Mouse (Mus musculus): ENCODE measurements around the gene Chrm2. TPM values are rescaled to one million over a fixed set of nuclear protein-coding genes. Genes with fewer than 3 reads are reported as not detected.

Gene Chrm2
- total and polyA plus RNA-seq, 3 experiments = not detected

GRCm38 (mm10) chr6:36517242-36517641, 129.4 kb downstream of the Chrm2 start:
- H3K36me3 ChIP-seq (ENCODE audit: control insufficient read depth in 1 of 2, insufficient read depth in 2 of 2, low read length in 2 of 2) = no peaks in the 10 kb centered on the region
- no peak overlapping the region for H3K4me3 ChIP-seq (ENCODE audit: control insufficient read depth in 1 of 2, insufficient read depth in 1 of 2, low read depth in 2 of 2, low read length in 2 of 2)
- TF ChIP-seq JUND (IDR thresholded peaks at IDR 0.05; ENCODE audit: low read depth, low read length) (no peak), SIN3A (IDR thresholded peaks at IDR 0.05; ENCODE audit: low read length) (no peak), ZKSCAN1 (IDR thresholded peaks at IDR 0.05; ENCODE audit: low read depth, low read length) (no peak), CHD2 (IDR thresholded peaks at IDR 0.05; ENCODE audit: low read length) (no peak), POLR2AphosphoS5 (IDR thresholded peaks at IDR 0.05; ENCODE audit: borderline replicate concordance, low read depth, low read length) (no peak), USF2 (IDR thresholded peaks at IDR 0.05; ENCODE audit: borderline replicate concordance in 1 of 2, insufficient read depth in 1 of 2, low read depth in 1 of 2, low read length in 2 of 2) (no peak), MXI1 (IDR thresholded peaks at IDR 0.05; ENCODE audit: low read depth, low read length) (no peak)
- no peaks in the 10 kb centered on the region for H3K79me2 ChIP-seq (ENCODE audit: control insufficient read depth, insufficient read depth, low read length, poor library complexity)
- no peaks in the 10 kb centered on the region for H3K9me3 ChIP-seq (replicated peaks; ENCODE audit: insufficient read depth, low read length)
- H3K27me3 ChIP-seq (ENCODE audit: control insufficient read depth in 1 of 2, insufficient read depth in 2 of 2, low read length in 2 of 2) = no peaks in the 10 kb centered on the region
- no peak for DNase-seq (ENCODE audit: low read depth, low spot score)
- no peaks in the 10 kb centered on the region for H3K4me1 ChIP-seq (ENCODE audit: control insufficient read depth in 1 of 2, insufficient read depth in 2 of 2, low read length in 2 of 2)
- no peak overlapping the region for H3K27ac ChIP-seq (ENCODE audit: control insufficient read depth, low read depth, low read length)
- no peak overlapping the region for H3K9ac ChIP-seq (ENCODE audit: control insufficient read depth, low read depth, low read length, poor library complexity, severe bottlenecking)

- H3K4me3 ChIP-seq (ENCODE audit: control insufficient read depth in 1 of 2, insufficient read depth in 1 of 2, low read depth in 2 of 2, low read length in 2 of 2) = no peak overlapping the region
- no peaks in the 10 kb centered on the region for H3K27me3 ChIP-seq (ENCODE audit: control insufficient read depth in 1 of 2, insufficient read depth in 2 of 2, low read length in 2 of 2)
- no peaks in the 10 kb centered on the region for H3K79me2 ChIP-seq (ENCODE audit: control insufficient read depth, insufficient read depth, low read length, poor library complexity)
- TF ChIP-seq USF1 (IDR thresholded peaks at IDR 0.05; ENCODE audit: low read depth, low read length) (no peak), E2F4 (IDR thresholded peaks at IDR 0.05; ENCODE audit: borderline replicate concordance, low read depth, low read length) (no peak), MYB (IDR thresholded peaks at IDR 0.05; ENCODE audit: low read depth, low read length) (no peak), KAT2A (conservative IDR thresholded peaks at IDR 0.05; ENCODE audit: low read depth, low read length) (no peak), NELFE (IDR thresholded peaks at IDR 0.05; ENCODE audit: low read depth, low read length) (no peak), ZNF384 (IDR thresholded peaks at IDR 0.05; ENCODE audit: low read depth, low read length) (no peak), POLR2AphosphoS2 (IDR thresholded peaks at IDR 0.05; ENCODE audit: low read length) (no peak), ZKSCAN1 (IDR thresholded peaks at IDR 0.05; ENCODE audit: low read depth, low read length) (no peak), ETS1 (IDR thresholded peaks at IDR 0.05; ENCODE audit: low read depth, low read length) (no peak)
- no peaks in the 10 kb centered on the region for H3K4me1 ChIP-seq (ENCODE audit: control insufficient read depth in 1 of 2, insufficient read depth in 2 of 2, low read length in 2 of 2)
- no peak overlapping the region for H3K9ac ChIP-seq (ENCODE audit: control insufficient read depth, low read depth, low read length, poor library complexity, severe bottlenecking)
- DNase-seq (ENCODE audit: low read depth, low spot score) = no peak
- H3K27ac ChIP-seq (ENCODE audit: control insufficient read depth, low read depth, low read length) = no peak overlapping the region
- no peaks in the 10 kb centered on the region for H3K9me3 ChIP-seq (replicated peaks; ENCODE audit: insufficient read depth, low read length)
- H3K36me3 ChIP-seq (ENCODE audit: control insufficient read depth in 1 of 2, insufficient read depth in 2 of 2, low read length in 2 of 2) = no peaks in the 10 kb centered on the region
Observed at GRCm38 (mm10) chr6:36523599-36523998, 135.7 kb downstream of the Chrm2 start.

- Histone ChIP-seq H3K9me3 (replicated peaks; ENCODE audit: insufficient read depth, low read length) (no peaks in the 10 kb centered on the region), H3K9ac (ENCODE audit: control insufficient read depth, low read depth, low read length, poor library complexity, severe bottlenecking) (no peak overlapping the region), H3K27ac (ENCODE audit: control insufficient read depth, low read depth, low read length) (no peak overlapping the region), H3K4me1 (ENCODE audit: control insufficient read depth in 1 of 2, insufficient read depth in 2 of 2, low read length in 2 of 2) (no peaks in the 10 kb centered on the region), H3K4me3 (ENCODE audit: control insufficient read depth in 1 of 2, insufficient read depth in 1 of 2, low read depth in 2 of 2, low read length in 2 of 2) (no peak overlapping the region), H3K36me3 (ENCODE audit: control insufficient read depth in 1 of 2, insufficient read depth in 2 of 2, low read length in 2 of 2) (no peaks in the 10 kb centered on the region), H3K27me3 (ENCODE audit: control insufficient read depth in 1 of 2, insufficient read depth in 2 of 2, low read length in 2 of 2) (no peaks in the 10 kb centered on the region), H3K79me2 (ENCODE audit: control insufficient read depth, insufficient read depth, low read length, poor library complexity) (no peaks in the 10 kb centered on the region)
- no peak for DNase-seq (ENCODE audit: low read depth, low spot score)
- TF ChIP-seq NRF1 (IDR thresholded peaks at IDR 0.05; ENCODE audit: insufficient read depth, low read depth, low read length, poor library complexity, severe bottlenecking) (no peak), MXI1 (IDR thresholded peaks at IDR 0.05; ENCODE audit: low read depth, low read length) (no peak), JUND (IDR thresholded peaks at IDR 0.05; ENCODE audit: low read depth, low read length) (no peak), KAT2A (conservative IDR thresholded peaks at IDR 0.05; ENCODE audit: low read depth, low read length) (no peak), CHD1 (IDR thresholded peaks at IDR 0.05; ENCODE audit: low read depth, low read length) (no peak), MYC (IDR thresholded peaks at IDR 0.05; ENCODE audit: low read depth, low read length) (no peak), MAZ (IDR thresholded peaks at IDR 0.05; ENCODE audit: low read depth, low read length) (no peak), ZKSCAN1 (IDR thresholded peaks at IDR 0.05; ENCODE audit: low read depth, low read length) (no peak), ZMIZ1 (IDR thresholded peaks at IDR 0.05; ENCODE audit: low read depth, low read length) (no peak), TCF12 (IDR thresholded peaks at IDR 0.05; ENCODE audit: low read depth, low read length) (no peak), MAX (IDR thresholded peaks at IDR 0.05; ENCODE audit: low read length) (no peak), ELF1 (IDR thresholded peaks at IDR 0.05; ENCODE audit: low read depth, low read length) (no peak), GATA1 (IDR thresholded peaks at IDR 0.05; ENCODE audit: low read depth, low read length) (no peak), CHD2 (IDR thresholded peaks at IDR 0.05; ENCODE audit: low read length) (no peak)
Observed at GRCm38 (mm10) chr6:36528509-36528908, 140.6 kb downstream of the Chrm2 start.

All from MEL (cell line).